Mouse (Mus musculus): Measurements from ENCODE around the gene Ilf3. TPM values are rescaled to one million over a fixed set of nuclear protein-coding genes. Genes with fewer than 3 reads are reported as not detected.
A peak's percentile ranks its signal among the peaks of the same experiment; 100 is the strongest.

Ilf3 gene
- 41.4 and 45.2 TPM in 2 replicates for polyA plus RNA-seq (2015; fragmentation: Nextera tagmentation; extraction: Ambion mirVana)

GRCm38 (mm10) chr9:21367357-21368111 is at the start of gene Ilf3:
Ilf3 (plus strand) TSS chr9:21367871.
- peak within 1 kb of the TSS; percentile 68 for H3K4me3 ChIP-seq (ENCODE audit: low read depth, low read length)
- no peaks in the 10 kb centered on the region for H3K36me3 ChIP-seq (ENCODE audit: control insufficient read depth, insufficient read depth, low read length)
- under 1% methylated on average over 66 of the region's 66 CpGs for WGBS
- H3K4me1 ChIP-seq (replicated peaks; ENCODE audit: control insufficient read depth, insufficient read depth) = no peaks in the 10 kb centered on the region
- H3K27me3 ChIP-seq (ENCODE audit: control insufficient read depth, insufficient read depth, low read length) = no peaks in the 10 kb centered on the region
- DNase-seq (ENCODE audit: low spot score) (peak; percentile 100), ATAC-seq (ENCODE audit: low FRiP score, low TSS enrichment) (peak; percentile 96)
- peak within 1 kb of the TSS; percentile 64 for H3K9ac ChIP-seq (ENCODE audit: low read length)
- TF ChIP-seq EP300 (optimal IDR thresholded peaks at IDR 0.05) = peak; percentile 7
- TF ChIP-seq CTCF (IDR thresholded peaks at IDR 0.05; ENCODE audit: low read depth) = no peak
- no peaks in the 10 kb centered on the region for H3K9me3 ChIP-seq (ENCODE audit: control insufficient read depth, low read length)
- H3K27ac ChIP-seq (replicated peaks) = peak within 1 kb of the TSS; percentile 74
- H3K4me2 ChIP-seq (replicated peaks; ENCODE audit: low read depth) = peak within 1 kb of the TSS; percentile 80

GRCm38 (mm10) chr9:21318792-21319191 is 48.9 kb upstream of the Ilf3 start:
- TF ChIP-seq EP300 (optimal IDR thresholded peaks at IDR 0.05) (no peak), CTCF (IDR thresholded peaks at IDR 0.05; ENCODE audit: low read depth) (no peak)
- no peak for ATAC-seq (ENCODE audit: low FRiP score, low TSS enrichment)
- no peaks in the 10 kb centered on the region for H3K36me3 ChIP-seq (ENCODE audit: control insufficient read depth, insufficient read depth, low read length)
- no peaks in the 10 kb centered on the region for H3K27me3 ChIP-seq (ENCODE audit: control insufficient read depth, insufficient read depth, low read length)
- no peak overlapping the region for H3K27ac ChIP-seq (replicated peaks)
- H3K4me1 ChIP-seq (replicated peaks; ENCODE audit: control insufficient read depth, insufficient read depth) = no peaks in the 10 kb centered on the region
- H3K9me3 ChIP-seq (ENCODE audit: control insufficient read depth, low read length) = no peaks in the 10 kb centered on the region
- 91% methylated on average over 6 of the region's 6 CpGs for WGBS
- no peak overlapping the region for H3K9ac ChIP-seq (ENCODE audit: low read length)
- H3K4me3 ChIP-seq (ENCODE audit: low read depth, low read length) = no peak overlapping the region
- no peak overlapping the region for H3K4me2 ChIP-seq (replicated peaks; ENCODE audit: low read depth)
- DNase-seq (ENCODE audit: low spot score) = no peak

- no peak overlapping the region for H3K9ac ChIP-seq (ENCODE audit: low read length)
- H3K27me3 ChIP-seq (ENCODE audit: control insufficient read depth, insufficient read depth, low read length) = no peaks in the 10 kb centered on the region
- WGBS = 91% methylated on average over 4 of the region's 4 CpGs
- no peak for TF ChIP-seq EP300 (optimal IDR thresholded peaks at IDR 0.05)
- TF ChIP-seq CTCF (IDR thresholded peaks at IDR 0.05; ENCODE audit: low read depth) = peak; percentile 34
- no peak overlapping the region for H3K27ac ChIP-seq (replicated peaks)
- H3K9me3 ChIP-seq (ENCODE audit: control insufficient read depth, low read length) = no peaks in the 10 kb centered on the region
- no peak overlapping the region for H3K4me2 ChIP-seq (replicated peaks; ENCODE audit: low read depth)
- H3K4me1 ChIP-seq (replicated peaks; ENCODE audit: control insufficient read depth, insufficient read depth) = no peaks in the 10 kb centered on the region
- ATAC-seq (ENCODE audit: low FRiP score, low TSS enrichment) (no peak), DNase-seq (ENCODE audit: low spot score) (no peak)
- no peak overlapping the region for H3K4me3 ChIP-seq (ENCODE audit: low read depth, low read length)
- H3K36me3 ChIP-seq (ENCODE audit: control insufficient read depth, insufficient read depth, low read length) = no peaks in the 10 kb centered on the region
Measured at GRCm38 (mm10) chr9:21319503-21319902, 48.2 kb upstream of the Ilf3 start.

GRCm38 (mm10) chr9:21320280-21320618 is 47.4 kb upstream of the Ilf3 start:
- H3K27me3 ChIP-seq (ENCODE audit: control insufficient read depth, insufficient read depth, low read length) = no peaks in the 10 kb centered on the region
- H3K4me3 ChIP-seq (ENCODE audit: low read depth, low read length) = peak overlapping the region; percentile 67
- H3K36me3 ChIP-seq (ENCODE audit: control insufficient read depth, insufficient read depth, low read length) = no peaks in the 10 kb centered on the region
- H3K9me3 ChIP-seq (ENCODE audit: control insufficient read depth, low read length) = no peaks in the 10 kb centered on the region
- peak overlapping the region; percentile 84 for H3K4me2 ChIP-seq (replicated peaks; ENCODE audit: low read depth)
- no peak for DNase-seq (ENCODE audit: low spot score)
- 20% methylated on average over 4 of the region's 4 CpGs for WGBS
- no peak overlapping the region for H3K27ac ChIP-seq (replicated peaks)
- H3K4me1 ChIP-seq (replicated peaks; ENCODE audit: control insufficient read depth, insufficient read depth) = no peaks in the 10 kb centered on the region
- H3K9ac ChIP-seq (ENCODE audit: low read length) = peak overlapping the region; percentile 74; the same call in 1 of the 2 replicates
- ATAC-seq (ENCODE audit: low FRiP score, low TSS enrichment) = no peak
- TF ChIP-seq CTCF (IDR thresholded peaks at IDR 0.05; ENCODE audit: low read depth) = no peak
- TF ChIP-seq EP300 (optimal IDR thresholded peaks at IDR 0.05) = no peak

GRCm38 (mm10) chr9:21320619-21321512 is 46.8 kb upstream of the Ilf3 start, which contains the start of gene Slc44a2:
Slc44a2 (plus strand) TSS chr9:21320698.
- ATAC-seq (ENCODE audit: low FRiP score, low TSS enrichment) (peak; percentile 91), DNase-seq (ENCODE audit: low spot score) (peak; percentile 84)
- no peaks in the 10 kb centered on the region for H3K36me3 ChIP-seq (ENCODE audit: control insufficient read depth, insufficient read depth, low read length)
- 0 out of 2 replicates have a peak within 1 kb of the TSS, but pooled peaks have one; percentile 40 for H3K27ac ChIP-seq (replicated peaks)
- peak within 1 kb of the TSS; percentile 74 for H3K9ac ChIP-seq (ENCODE audit: low read length)
- no peaks in the 10 kb centered on the region for H3K27me3 ChIP-seq (ENCODE audit: control insufficient read depth, insufficient read depth, low read length)
- 3% methylated on average over 47 of the region's 52 CpGs for WGBS
- peak within 1 kb of the TSS; percentile 84 for H3K4me2 ChIP-seq (replicated peaks; ENCODE audit: low read depth)
- H3K4me3 ChIP-seq (ENCODE audit: low read depth, low read length) = peak within 1 kb of the TSS; percentile 67
- TF ChIP-seq CTCF (IDR thresholded peaks at IDR 0.05; ENCODE audit: low read depth) (peak; percentile 14; the same call in 1 of the 2 replicates), EP300 (optimal IDR thresholded peaks at IDR 0.05) (no peak)
- no peaks in the 10 kb centered on the region for H3K4me1 ChIP-seq (replicated peaks; ENCODE audit: control insufficient read depth, insufficient read depth)
- H3K9me3 ChIP-seq (ENCODE audit: control insufficient read depth, low read length) = no peaks in the 10 kb centered on the region

Measured in stomach, postnatal 0 days (tissue).